Mouse (Mus musculus) megakaryocyte-erythroid progenitor cell, adult 5-6 weeks (primary cell): ENCODE measurements around the gene Ash1l. TPM values are rescaled to one million over a fixed set of nuclear protein-coding genes. Genes with fewer than 3 reads are reported as not detected.
A peak's percentile ranks its signal among the peaks of the same experiment; 100 is the strongest.

Source experiments
- ATAC-seq: replicated peaks from 2 replicates; pipeline ENCODE4 v1.8.0; 2016; ENCODE audit warnings: mild to moderate bottlenecking, inconsistent platforms; ENCODE audit not compliant: severe bottlenecking, poor library complexity, low FRiP score, low TSS enrichment
- total RNA-seq, 2 experiments: library from RNA; stranded (forward) in 1 of 2; stranded (reverse) in 1 of 2; fragments of 200-1000, 215-1000 nt in 1 of 2; fragments of >200 nt in 1 of 2; fragmentation: Nextera tagmentation in 1 of 2; gene quantifications; 2 replicates each; pipeline ENCODE4 v1.2.3; 2014 to 2017

The Ash1l gene
- total RNA-seq (2014; fragmentation: Nextera tagmentation), result 41.9 and 49.7 TPM in 2 replicates
- 22.7 and 25.0 TPM in 2 replicates for total RNA-seq (2017)

GRCm38 (mm10) chr3:88950576-88951326 is at the start of gene Ash1l, which contains the start of gene Dap3:
Gene Ash1l (plus strand): TSS chr3:88950622.
Gene Dap3 (minus strand): TSS chr3:88951181.
- ATAC-seq, result peak; percentile 78

GRCm38 (mm10) chr3:88904803-88905202 is 45.6 kb upstream of the Ash1l start:
- no peak for ATAC-seq

GRCm38 (mm10) chr3:88905209-88905608 is 45.2 kb upstream of the Ash1l start:
- ATAC-seq, result no peak

GRCm38 (mm10) chr3:88905741-88906140 is 44.7 kb upstream of the Ash1l start:
- ATAC-seq, result no peak

- ATAC-seq, result no peak
These were observed 43.8 kb upstream of the Ash1l start for GRCm38 (mm10) chr3:88906393-88907159.

- ATAC-seq, result no peak
These were observed 37.8 kb upstream of the Ash1l start for GRCm38 (mm10) chr3:88912585-88912984.

- ATAC-seq, result peak; percentile 97
These were observed 36.7 kb upstream of the Ash1l start, which contains the start of gene Msto1 for GRCm38 (mm10) chr3:88913511-88914383. Gene Msto1 (minus strand): TSS chr3:88913999.

- no peak for ATAC-seq
These were observed 36.0 kb upstream of the Ash1l start for GRCm38 (mm10) chr3:88914384-88914810.

GRCm38 (mm10) chr3:88918981-88919380 is 31.4 kb upstream of the Ash1l start:
- ATAC-seq, result no peak

GRCm38 (mm10) chr3:88921411-88921810 is 29.0 kb upstream of the Ash1l start:
- no peak for ATAC-seq

- peak; percentile 92 for ATAC-seq
These were observed 26.3 kb upstream of the Ash1l start for GRCm38 (mm10) chr3:88923989-88924591.

GRCm38 (mm10) chr3:88925651-88926050 is 24.8 kb upstream of the Ash1l start:
- no peak for ATAC-seq

- no peak for ATAC-seq
These were observed 20.9 kb upstream of the Ash1l start for GRCm38 (mm10) chr3:88929501-88929900.

- no peak for ATAC-seq
These were observed 11.4 kb upstream of the Ash1l start for GRCm38 (mm10) chr3:88939071-88939470.

GRCm38 (mm10) chr3:88939749-88940148 is 10.7 kb upstream of the Ash1l start:
- ATAC-seq, result peak; percentile 75

- no peak for ATAC-seq
These were observed 8.0 kb upstream of the Ash1l start for GRCm38 (mm10) chr3:88942316-88942880.

- ATAC-seq, result no peak
These were observed 6.3 kb upstream of the Ash1l start for GRCm38 (mm10) chr3:88944109-88944508.

GRCm38 (mm10) chr3:88949786-88950575 is 441 bp upstream of the Ash1l start:
- ATAC-seq, result peak; percentile 71
